ENCODE assay signal across 26 mouse cellular contexts in the genomic region with DNA sequence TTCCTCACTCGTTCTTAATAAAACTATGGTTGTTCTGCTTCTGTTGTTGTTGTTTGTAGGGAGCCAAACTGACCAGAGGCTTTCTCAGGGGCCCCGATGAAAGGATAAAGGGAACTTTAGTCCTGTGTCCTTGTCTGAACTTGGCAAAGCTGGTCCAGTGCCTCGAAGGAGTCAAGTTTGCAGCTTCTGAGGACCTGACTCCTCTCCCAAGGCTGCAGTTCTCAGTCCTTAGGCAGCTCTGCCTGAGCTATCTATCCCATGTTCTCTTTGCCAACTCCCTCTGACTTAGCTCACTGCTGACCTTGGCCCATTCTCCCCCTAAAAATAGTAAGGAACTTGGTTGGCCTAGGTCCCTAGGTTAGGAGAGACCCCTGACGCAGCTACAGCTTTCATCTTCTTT. TPM values are rescaled to one million over a fixed set of nuclear protein-coding genes. Genes with fewer than 3 reads are reported as not detected.
"Had no signal": no experiment of that assay in that cellular context is flagged by ENCODE, and none has a peak within 500 bp of the region (broad histone marks: within the 10 kb centered on the region; RNA-seq: fewer than 3 reads in every experiment).

No protein-coding gene starts in this region.

- H3K9me3 ChIP-seq: heart, embryonic 13.5 days; heart, embryonic 15.5 days; hindbrain, embryonic 13.5 days; hindbrain, embryonic 15.5 days; kidney, embryonic 15.5 days; limb, embryonic 10.5 days; limb, embryonic 12.5 days had no signal

- H3K27me3 ChIP-seq: heart, embryonic 13.5 days; heart, embryonic 15.5 days; hindbrain, embryonic 13.5 days; hindbrain, embryonic 15.5 days; kidney, embryonic 15.5 days; limb, embryonic 12.5 days had no signal

- DNase-seq: gastrocnemius, adult 2 months; gastrocnemius, postnatal 10 days; gastrocnemius, postnatal 25 days; heart, adult 2 months; heart, postnatal 14 days; heart, postnatal 36 days; kidney, adult 11 months; kidney, adult 2 months; kidney, adult 9 months; kidney, postnatal 14 days; kidney, postnatal 36 days; layer of hippocampus, adult 9-11 months; layer of hippocampus, postnatal 36 days; liver had no signal

- H3K4me1 ChIP-seq: heart, embryonic 13.5 days; heart, embryonic 15.5 days; hindbrain, embryonic 13.5 days; hindbrain, embryonic 15.5 days; kidney, embryonic 15.5 days; limb, embryonic 10.5 days; limb, embryonic 12.5 days had no signal

- H3K36me3 ChIP-seq: heart, embryonic 13.5 days; heart, embryonic 15.5 days; hindbrain, embryonic 13.5 days; hindbrain, embryonic 15.5 days; kidney, embryonic 15.5 days; limb, embryonic 10.5 days; limb, embryonic 12.5 days had no signal

- H3K27ac ChIP-seq: gastrocnemius, adult 2 months; heart, adult 2 months; heart, embryonic 13.5 days; heart, embryonic 15.5 days; hindbrain, embryonic 13.5 days; hindbrain, embryonic 15.5 days; hindbrain, postnatal 0 days; kidney, embryonic 15.5 days; kidney, postnatal 0 days; limb, embryonic 10.5 days; limb, embryonic 12.5 days had no signal

- H3K4me3 ChIP-seq: gastrocnemius, adult 2 months; heart, adult 2 months; heart, embryonic 13.5 days; heart, embryonic 15.5 days; hindbrain, embryonic 13.5 days; hindbrain, embryonic 15.5 days; kidney, embryonic 15.5 days; limb, embryonic 10.5 days; limb, embryonic 12.5 days had no signal

- H3K9ac ChIP-seq: heart, embryonic 13.5 days; heart, embryonic 15.5 days; hindbrain, embryonic 13.5 days; hindbrain, embryonic 15.5 days; kidney, embryonic 15.5 days; limb, embryonic 12.5 days had no signal

RNA-seq across cellular contexts. Expression of gene Sh2d6, which starts 5.6 kb away (rescaled TPM):
- total RNA-seq: heart, adult 2 months; hematopoietic stem cell, adult 5-6 weeks; hindbrain, postnatal 0 days had no signal
- polyA plus RNA-seq: heart, embryonic 11.5 days; heart, embryonic 15.5 days; heart, postnatal 0 days; kidney, postnatal 0 days had no signal
